Mouse (Mus musculus) induced T-regulatory cell, adult 2 months (primary cell): ENCODE measurements around the gene Il25.

ENCODE experiments used
- DNase-seq: peaks from one replicate; pipeline ENCODE4 v3.0.0-alpha.2; 2012; ENCODE audit warnings: low read depth

The Il25 gene

GRCm38 (mm10) chr14:54932645-54933150 is at the start of gene Il25:
Il25 (plus strand) TSS chr14:54932695.
- no peak for DNase-seq

GRCm38 (mm10) chr14:54883154-54884021 is 49.1 kb upstream of the Il25 start, which contains the start of the genes Bcl2l2 and Gm20521:
Bcl2l2 (plus strand) TSS chr14:54883377.
Gm20521 (plus strand) TSS chr14:54883441.
- peak; percentile 64 for DNase-seq

GRCm38 (mm10) chr14:54884022-54884712 is 48.3 kb upstream of the Il25 start:
- DNase-seq, result no peak

GRCm38 (mm10) chr14:54885309-54885708 is 47.2 kb upstream of the Il25 start:
- no peak for DNase-seq

GRCm38 (mm10) chr14:54892200-54892599 is 40.3 kb upstream of the Il25 start, which contains the start of gene Pabpn1:
Pabpn1 (plus strand) TSS chr14:54892500.
- DNase-seq, result no peak

- DNase-seq, result peak; percentile 99
Observed at GRCm38 (mm10) chr14:54893651-54894181, 38.8 kb upstream of the Il25 start.

GRCm38 (mm10) chr14:54894296-54895151 is 38.0 kb upstream of the Il25 start:
- peak; percentile 72 for DNase-seq

GRCm38 (mm10) chr14:54897445-54897844 is 35.0 kb upstream of the Il25 start:
- no peak for DNase-seq

- DNase-seq, result peak; percentile 85
Observed at GRCm38 (mm10) chr14:54900383-54900782, 32.1 kb upstream of the Il25 start.

- no peak for DNase-seq
Observed at GRCm38 (mm10) chr14:54903641-54904040, 28.9 kb upstream of the Il25 start.

- no peak for DNase-seq
Observed at GRCm38 (mm10) chr14:54908682-54909081, 23.8 kb upstream of the Il25 start.

- DNase-seq, result no peak
Observed at GRCm38 (mm10) chr14:54912109-54912850, 20.2 kb upstream of the Il25 start.

GRCm38 (mm10) chr14:54912886-54913285 is 19.6 kb upstream of the Il25 start, which contains the start of gene Slc22a17:
Slc22a17 (minus strand) TSS chr14:54913132.
- DNase-seq, result peak; percentile 47

GRCm38 (mm10) chr14:54913343-54913742 is 19.2 kb upstream of the Il25 start:
- no peak for DNase-seq

- DNase-seq, result no peak
Observed at GRCm38 (mm10) chr14:54920076-54920685, 12.3 kb upstream of the Il25 start.

GRCm38 (mm10) chr14:54924641-54925348 is 7.7 kb upstream of the Il25 start:
- no peak for DNase-seq

- no peak for DNase-seq
Observed at GRCm38 (mm10) chr14:54925349-54926342, 6.8 kb upstream of the Il25 start, which contains the start of gene Efs. Efs (minus strand) TSS chr14:54926126.
